Mouse (Mus musculus): Measurements from ENCODE around the gene Sf1.

- TF ChIP-seq CTCF (IDR thresholded peaks at IDR 0.05) (no peak), EP300 (IDR thresholded peaks at IDR 0.05) (no peak)
Measured at GRCm38 (mm10) chr19:6331178-6331577, 32.3 kb upstream of the Sf1 start.

Measured in lung, postnatal 0 days (tissue).